Mouse (Mus musculus): ENCODE data around the gene Erp27.

Erp27 gene

GRCm38 (mm10) chr6:136922080-136922479 is at the start of gene Erp27:
Gene Erp27, minus strand, starts transcription at chr6:136922180.
- DNase-seq (ENCODE audit: low read depth, low spot score): no peak

- DNase-seq (ENCODE audit: low read depth, low spot score): peak; percentile 46
Measured at GRCm38 (mm10) chr6:136968877-136969276, 46.9 kb upstream of the Erp27 start.

- peak; percentile 84 for DNase-seq (ENCODE audit: low read depth, low spot score)
Measured at GRCm38 (mm10) chr6:136967466-136967865, 45.5 kb upstream of the Erp27 start.

GRCm38 (mm10) chr6:136965912-136966311 is 43.9 kb upstream of the Erp27 start:
- DNase-seq (ENCODE audit: low read depth, low spot score): no peak

- no peak for DNase-seq (ENCODE audit: low read depth, low spot score)
Measured at GRCm38 (mm10) chr6:136964609-136965510, 42.9 kb upstream of the Erp27 start.

GRCm38 (mm10) chr6:136962957-136963356 is 41.0 kb upstream of the Erp27 start:
- DNase-seq (ENCODE audit: low read depth, low spot score): no peak

- peak; percentile 21 for DNase-seq (ENCODE audit: low read depth, low spot score)
Measured at GRCm38 (mm10) chr6:136959131-136959530, 37.2 kb upstream of the Erp27 start.

GRCm38 (mm10) chr6:136957062-136957461 is 35.1 kb upstream of the Erp27 start:
- DNase-seq (ENCODE audit: low read depth, low spot score): no peak

GRCm38 (mm10) chr6:136955240-136955639 is 33.3 kb upstream of the Erp27 start:
- no peak for DNase-seq (ENCODE audit: low read depth, low spot score)

GRCm38 (mm10) chr6:136954715-136955114 is 32.7 kb upstream of the Erp27 start:
- no peak for DNase-seq (ENCODE audit: low read depth, low spot score)

GRCm38 (mm10) chr6:136954192-136954591 is 32.2 kb upstream of the Erp27 start:
- DNase-seq (ENCODE audit: low read depth, low spot score): no peak

- DNase-seq (ENCODE audit: low read depth, low spot score): peak; percentile 36
Measured at GRCm38 (mm10) chr6:136952930-136953329, 30.9 kb upstream of the Erp27 start.

- no peak for DNase-seq (ENCODE audit: low read depth, low spot score)
Measured at GRCm38 (mm10) chr6:136950171-136950570, 28.2 kb upstream of the Erp27 start.

GRCm38 (mm10) chr6:136947716-136948115 is 25.7 kb upstream of the Erp27 start:
- peak; percentile 73 for DNase-seq (ENCODE audit: low read depth, low spot score)

- no peak for DNase-seq (ENCODE audit: low read depth, low spot score)
Measured at GRCm38 (mm10) chr6:136946943-136947342, 25.0 kb upstream of the Erp27 start.

GRCm38 (mm10) chr6:136946241-136946640 is 24.3 kb upstream of the Erp27 start:
- no peak for DNase-seq (ENCODE audit: low read depth, low spot score)

- DNase-seq (ENCODE audit: low read depth, low spot score): no peak
Measured at GRCm38 (mm10) chr6:136944511-136944910, 22.5 kb upstream of the Erp27 start.

- no peak for DNase-seq (ENCODE audit: low read depth, low spot score)
Measured at GRCm38 (mm10) chr6:136943392-136943791, 21.4 kb upstream of the Erp27 start.

GRCm38 (mm10) chr6:136942280-136942679 is 20.3 kb upstream of the Erp27 start:
- DNase-seq (ENCODE audit: low read depth, low spot score): no peak

GRCm38 (mm10) chr6:136941051-136942021 is 19.4 kb upstream of the Erp27 start, which contains the start of gene Arhgdib:
Gene Arhgdib, minus strand, starts transcription at chr6:136941899.
- DNase-seq (ENCODE audit: low read depth, low spot score): peak; percentile 69

- no peak for DNase-seq (ENCODE audit: low read depth, low spot score)
Measured at GRCm38 (mm10) chr6:136940188-136940960, 18.4 kb upstream of the Erp27 start.

Data from R1 (cell line).